Mouse (Mus musculus) ES-E14 (cell line): ENCODE results near the gene Tmem190.

Experiments used
- CHD2 ChIP-seq: IDR thresholded peaks from 2 replicates; pipeline ENCODE4 v1.6.1; 2014; ENCODE audit warnings: mild to moderate bottlenecking, low read depth, low read length, inconsistent platforms
- HCFC1 ChIP-seq: IDR thresholded peaks from 2 replicates; pipeline ENCODE4 v1.6.1; 2012; ENCODE audit warnings: low read length, inconsistent platforms, borderline replicate concordance; ENCODE audit not compliant: insufficient read depth
- MAFK ChIP-seq: IDR thresholded peaks from 2 replicates; pipeline ENCODE4 v1.6.1; 2014; ENCODE audit warnings: mild to moderate bottlenecking, low read depth, low read length, inconsistent platforms; ENCODE audit not compliant: insufficient read depth
- ZNF384 ChIP-seq: IDR thresholded peaks from 2 replicates; pipeline ENCODE4 v1.6.1; 2012; ENCODE audit warnings: low read depth, low read length, inconsistent platforms

- TF ChIP-seq ZNF384 (no peak), CHD2 (no peak), MAFK (no peak), HCFC1 (no peak)
These were observed 1.0 kb downstream of the Tmem190 start for GRCm38 (mm10) chr7:4783667-4784268.
